Mouse (Mus musculus): ENCODE measurements around the gene Crybb3.

Gene Crybb3

GRCm38 (mm10) chr5:113045511-113046273 lies 35.7 kb downstream of the Crybb3 start:
- DNase-seq (ENCODE audit: low spot score): no peak

- DNase-seq (ENCODE audit: low spot score): no peak
These were observed 37.9 kb downstream of the Crybb3 start for GRCm38 (mm10) chr5:113043531-113043930.

GRCm38 (mm10) chr5:113041567-113042071 lies 39.8 kb downstream of the Crybb3 start:
- no peak for DNase-seq (ENCODE audit: low spot score)

GRCm38 (mm10) chr5:113040776-113041175 lies 40.6 kb downstream of the Crybb3 start:
- DNase-seq (ENCODE audit: low spot score): peak; percentile 52

- no peak for DNase-seq (ENCODE audit: low spot score)
These were observed 42.8 kb downstream of the Crybb3 start for GRCm38 (mm10) chr5:113038601-113039000.

GRCm38 (mm10) chr5:113035094-113036047 lies 46.0 kb downstream of the Crybb3 start:
- no peak for DNase-seq (ENCODE audit: low spot score)

GRCm38 (mm10) chr5:113031201-113031754 lies 50.1 kb downstream of the Crybb3 start:
- no peak for DNase-seq (ENCODE audit: low spot score)

- DNase-seq (ENCODE audit: low spot score): no peak
These were observed 51.3 kb downstream of the Crybb3 start for GRCm38 (mm10) chr5:113030082-113030481.

GRCm38 (mm10) chr5:113026706-113027105 lies 54.7 kb downstream of the Crybb3 start:
- DNase-seq (ENCODE audit: low spot score): no peak

Data from testis, postnatal 10 days (tissue).